Mouse (Mus musculus) heart, embryonic 14.5 days (tissue): ENCODE data around the gene Adamts9. TPM values are rescaled to one million over a fixed set of nuclear protein-coding genes. Genes with fewer than 3 reads are reported as not detected.

Experiments used
- ATAC-seq: fragments of 200-750 bp; cut with Nextera tagmentation; 2 replicates; pipeline ENCODE4 v1.8.0; 2017; ENCODE audit warnings: low read depth, moderate TSS enrichment; ENCODE audit not compliant: insufficient number of reproducible peaks, insufficient read depth, low FRiP score
- H3K27ac ChIP-seq, 2 experiments: fragments of 200-500 bp in 1 of 2; fragments of 300-500 bp in 1 of 2; sonication (generic) in 1 of 2; replicated peaks in 1 of 2; 2 replicates each; pipeline ENCODE4 v1.5.1; 2012 to 2014; ENCODE audit warnings: low read depth in 2 of 2, low read length in 2 of 2, control low read depth in 1 of 2, mild to moderate bottlenecking in 1 of 2, mixed read lengths in 1 of 2; ENCODE audit not compliant: control insufficient read depth in 1 of 2, insufficient read depth in 1 of 2
- H3K27me3 ChIP-seq: fragments of 300-500 bp; sonication (generic); 2 replicates; pipeline ENCODE4 v1.6.1; 2014; ENCODE audit warnings: mild to moderate bottlenecking, low read length, control low read depth; ENCODE audit not compliant: control insufficient read depth, insufficient read depth
- H3K36me3 ChIP-seq: fragments of 300-500 bp; sonication (generic); 2 replicates; pipeline ENCODE4 v1.6.1; 2014; ENCODE audit warnings: mild to moderate bottlenecking, control low read depth, low read length, mixed read lengths; ENCODE audit not compliant: control insufficient read depth, insufficient read depth
- H3K4me1 ChIP-seq, 2 experiments: fragments of 200-500 bp in 1 of 2; fragments of 300-500 bp in 1 of 2; sonication (generic) in 1 of 2; 2 replicates each; pipeline ENCODE4 v1.6.1; 2012 to 2014; ENCODE audit warnings: low read length in 2 of 2, control low read depth in 1 of 2, mixed read lengths in 1 of 2; ENCODE audit not compliant: control insufficient read depth in 2 of 2, insufficient read depth in 2 of 2
- H3K4me2 ChIP-seq: fragments of 300-500 bp; sonication (generic); 2 replicates; pipeline ENCODE4 v1.6.1; 2014; ENCODE audit warnings: mild to moderate bottlenecking, low read length
- H3K4me3 ChIP-seq, 2 experiments: fragments of 200-500 bp in 1 of 2; fragments of 300-500 bp in 1 of 2; sonication (generic) in 1 of 2; 2 replicates each; pipeline ENCODE4 v1.5.1; 2012 to 2014; ENCODE audit warnings: low read length in 2 of 2, mild to moderate bottlenecking in 2 of 2, control low read depth in 1 of 2, low read depth in 1 of 2, moderate library complexity in 1 of 2; ENCODE audit not compliant: control insufficient read depth in 1 of 2, insufficient read depth in 1 of 2
- H3K9ac ChIP-seq: fragments of 300-500 bp; sonication (generic); 2 replicates; pipeline ENCODE4 v1.6.1; 2014; ENCODE audit warnings: mild to moderate bottlenecking, low read length
- H3K9me3 ChIP-seq: fragments of 300-500 bp; sonication (generic); 2 replicates; pipeline ENCODE4 v1.6.1; 2016; ENCODE audit warnings: low read length, control low read depth; ENCODE audit not compliant: control insufficient read depth
- WGBS: fragments of 180-500 bp; shearing (Covaris S2); extraction: QIAGEN DNeasy Blood & Tissue Kit; methylation state at CpG from one replicate; pipeline ENCODE4 v1.1.7; 2014; 5-methylcytosine and 5-hydroxymethylcytosine counted together
- polyA plus RNA-seq: library from polyadenylated mRNA; unstranded; fragments of >200 nt; fragmentation: Nextera tagmentation; extraction: Ambion mirVana; gene quantifications from 2 replicates; pipeline ENCODE4 v1.2.1, GENCODE M21; 2014

Gene Adamts9
- polyA plus RNA-seq, 1 experiment from 2014 or later, result 6.2 TPM

- H3K4me1 ChIP-seq, result peaks cover 0 to 2% of the 10 kb centered on the region in 2 experiments; a peak in 3 of 4 replicates
- H3K9me3 ChIP-seq, result no peaks in the 10 kb centered on the region
- H3K9ac ChIP-seq, result no peak overlapping the region
- H3K4me2 ChIP-seq, result no peak overlapping the region
- H3K27ac ChIP-seq, result no peak overlapping the region
- peaks cover 7% of the 10 kb centered on the region; the same call in 1 of the 2 replicates for H3K36me3 ChIP-seq
- no peak overlapping the region for H3K4me3 ChIP-seq
- no peaks in the 10 kb centered on the region for H3K27me3 ChIP-seq
- 65% methylated on average over 5 of the region's 5 CpGs for WGBS
- no peak for ATAC-seq
Measured at GRCm38 (mm10) chr6:92821606-92822005, 121.7 kb downstream of the Adamts9 start.

GRCm38 (mm10) chr6:92817661-92818060 lies 125.6 kb downstream of the Adamts9 start:
- Histone ChIP-seq H3K4me3 (no peak overlapping the region), H3K4me2 (no peak overlapping the region), H3K27me3 (no peaks in the 10 kb centered on the region), H3K36me3 (peaks cover 19% of the 10 kb centered on the region), H3K9ac (no peak overlapping the region), H3K9me3 (no peaks in the 10 kb centered on the region), H3K4me1 (peaks cover 2 to 15% of the 10 kb centered on the region in 2 experiments; a peak in 3 of 4 replicates), H3K27ac (no peak overlapping the region)
- WGBS, result 83% methylated on average over 8 of the region's 8 CpGs
- no peak for ATAC-seq

DNA sequence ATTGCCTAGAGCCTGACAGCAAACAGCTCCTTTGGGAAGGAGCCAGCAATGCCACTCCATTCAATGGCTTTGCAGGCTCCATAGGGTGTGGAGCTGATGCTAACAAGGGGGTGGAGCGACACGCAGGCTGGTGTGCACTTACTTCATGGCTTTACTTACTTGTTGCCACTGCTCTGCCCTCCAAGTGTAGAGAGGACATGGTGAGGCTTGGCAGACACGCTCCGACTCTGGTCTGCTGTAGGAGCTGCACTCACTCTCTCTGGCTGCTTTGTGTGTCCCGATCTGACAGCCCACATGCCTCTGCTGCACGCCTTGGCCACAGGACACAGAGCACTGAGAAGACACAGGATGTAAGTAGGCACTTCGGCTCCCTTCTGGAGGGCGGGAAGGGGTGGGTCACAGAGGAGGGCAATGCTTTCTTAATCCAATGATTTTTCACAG lies 127.0 kb downstream of the Adamts9 start, which contains the start of gene A730049H05Rik:
Gene A730049H05Rik (plus strand): TSS at position 168 of the 441 bp plus-strand sequence.
- ATAC-seq, result peak; percentile 79
- H3K27me3 ChIP-seq, result no peaks in the 10 kb centered on the region
- H3K9me3 ChIP-seq, result no peaks in the 10 kb centered on the region
- peak within 1 kb of the TSS; percentile 41; the same call in 1 of the 2 replicates for H3K9ac ChIP-seq
- WGBS, result 10% methylated on average over 8 of the region's 8 CpGs
- H3K4me1 ChIP-seq, result peaks cover 2 to 26% of the 10 kb centered on the region in 2 experiments; a peak in 3 of 4 replicates
- peaks cover 16% of the 10 kb centered on the region for H3K36me3 ChIP-seq
- peak within 1 kb of the TSS; percentile 45 to 70 for H3K27ac ChIP-seq
- peak within 1 kb of the TSS; percentile 6 to 10; a peak in 3 of 4 replicates for H3K4me3 ChIP-seq
- peak within 1 kb of the TSS; percentile 41 for H3K4me2 ChIP-seq

GRCm38 (mm10) chr6:92812702-92813370 lies 130.5 kb downstream of the Adamts9 start:
- Histone ChIP-seq H3K4me2 (no peak overlapping the region), H3K9ac (0 out of 2 replicates have a peak overlapping the region, but pooled peaks have one; percentile 21), H3K4me3 (no peak overlapping the region), H3K36me3 (peaks cover 22% of the 10 kb centered on the region), H3K9me3 (no peaks in the 10 kb centered on the region), H3K27me3 (no peaks in the 10 kb centered on the region), H3K27ac (0 out of 4 replicates have a peak overlapping the region, but pooled peaks of 1 of the 2 experiments have one; percentile 9), H3K4me1 (peaks cover 6 to 31% of the 10 kb centered on the region in 2 experiments; a peak in 3 of 4 replicates)
- WGBS, result 42% methylated on average over 2 of the region's 2 CpGs
- no peak for ATAC-seq

DNA sequence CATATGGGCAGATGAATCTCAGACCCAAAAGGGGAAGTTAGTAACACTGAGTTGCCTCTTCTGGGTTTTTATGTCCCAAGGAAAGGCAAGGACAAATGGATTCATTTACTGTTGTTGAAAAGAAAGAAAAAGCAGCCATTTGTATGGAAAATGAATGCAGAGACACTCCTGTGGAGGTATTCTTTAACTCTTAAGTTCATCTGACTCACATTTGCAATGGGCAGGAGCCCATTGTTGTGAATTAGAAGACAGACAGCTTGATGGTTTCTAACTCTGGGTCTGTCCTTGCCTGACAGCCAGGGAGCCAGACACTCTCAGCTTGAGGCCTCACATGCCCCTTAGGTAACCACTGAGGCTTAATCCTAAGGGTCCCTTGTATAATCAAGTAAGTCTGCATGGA lies 131.7 kb downstream of the Adamts9 start:
- Histone ChIP-seq H3K4me1 (peaks cover 6 to 29% of the 10 kb centered on the region in 2 experiments; a peak in 3 of 4 replicates), H3K9me3 (no peaks in the 10 kb centered on the region), H3K27me3 (no peaks in the 10 kb centered on the region), H3K4me3 (no peak overlapping the region), H3K4me2 (no peak overlapping the region), H3K27ac (no peak overlapping the region), H3K36me3 (peaks cover 27% of the 10 kb centered on the region), H3K9ac (no peak overlapping the region)
- no peak for ATAC-seq

DNA sequence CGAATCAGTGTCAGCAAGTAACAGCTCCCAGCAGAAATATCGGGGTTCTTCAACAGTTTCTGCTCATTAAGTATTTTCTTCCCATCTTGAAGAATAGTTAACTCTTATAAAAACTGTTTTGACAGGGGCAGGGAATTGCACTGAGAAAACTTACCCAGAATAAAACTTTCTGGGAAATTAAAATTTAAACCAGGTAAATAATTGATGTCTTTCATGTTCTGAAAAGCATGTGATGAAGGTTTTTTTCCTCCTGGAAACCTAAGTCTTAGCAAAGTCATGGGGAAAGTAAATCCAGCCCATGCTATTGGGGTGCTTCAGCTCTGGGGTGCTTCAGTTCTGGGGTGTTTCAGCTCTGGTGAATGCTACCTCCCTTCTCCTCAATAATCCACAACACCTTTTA lies 132.7 kb downstream of the Adamts9 start:
- H3K27ac ChIP-seq, result no peak overlapping the region
- H3K36me3 ChIP-seq, result peaks cover 37% of the 10 kb centered on the region
- H3K9ac ChIP-seq, result no peak overlapping the region
- no peaks in the 10 kb centered on the region for H3K9me3 ChIP-seq
- no peak overlapping the region for H3K4me2 ChIP-seq
- H3K4me1 ChIP-seq, result peaks cover 4 to 22% of the 10 kb centered on the region in 2 experiments; a peak in 3 of 4 replicates
- no peaks in the 10 kb centered on the region for H3K27me3 ChIP-seq
- H3K4me3 ChIP-seq, result no peak overlapping the region
- WGBS, result 92% methylated on average over 2 of the region's 2 CpGs
- ATAC-seq, result no peak

- no peak overlapping the region for H3K4me3 ChIP-seq
- H3K27me3 ChIP-seq, result no peaks in the 10 kb centered on the region
- ATAC-seq, result no peak
- H3K9me3 ChIP-seq, result no peaks in the 10 kb centered on the region
- no peak overlapping the region for H3K4me2 ChIP-seq
- WGBS, result 92% methylated on average over 3 of the region's 3 CpGs
- H3K4me1 ChIP-seq, result peaks cover 4 to 19% of the 10 kb centered on the region in 2 experiments; a peak in 3 of 4 replicates
- H3K27ac ChIP-seq, result no peak overlapping the region
- no peak overlapping the region for H3K9ac ChIP-seq
- peaks cover 38% of the 10 kb centered on the region for H3K36me3 ChIP-seq
Measured at GRCm38 (mm10) chr6:92809818-92810217, 133.5 kb downstream of the Adamts9 start.
